Mouse (Mus musculus) hindbrain, embryonic 16.5 days (tissue): ENCODE results near the gene Olfr53. TPM values are rescaled to one million over a fixed set of nuclear protein-coding genes. Genes with fewer than 3 reads are reported as not detected.
A peak's percentile ranks its signal among the peaks of the same experiment; 100 is the strongest.
"Not testable (repeated sequence)": the region's sequence is repeated elsewhere in the genome, so short reads cannot be mapped to it uniquely, and the experiment has no call there.

Source experiments
- ATAC-seq: fragments of 200-750 bp; cut with Nextera tagmentation; 2 replicates; pipeline ENCODE4 v1.8.0; 2017; ENCODE audit warnings: moderate TSS enrichment, moderate library complexity
- H3K27ac ChIP-seq: fragments of 300-500 bp; sonication (generic); 2 replicates; pipeline ENCODE4 v1.5.1; 2014; ENCODE audit warnings: low read depth, mild to moderate bottlenecking, control low read depth, low read length, moderate library complexity
- H3K27me3 ChIP-seq: fragments of 300-500 bp; sonication (generic); replicated peaks from 2 replicates; pipeline ENCODE4 v1.6.1; 2014; ENCODE audit warnings: low read length; ENCODE audit not compliant: control insufficient read depth, insufficient read depth
- H3K36me3 ChIP-seq: fragments of 300-500 bp; sonication (generic); 2 replicates; pipeline ENCODE4 v1.6.1; 2014; ENCODE audit warnings: mild to moderate bottlenecking, low read length, moderate library complexity, mixed read lengths; ENCODE audit not compliant: control insufficient read depth, insufficient read depth
- H3K4me1 ChIP-seq: fragments of 300-500 bp; sonication (generic); 2 replicates; pipeline ENCODE4 v1.6.1; 2014; ENCODE audit warnings: low read depth, low read length; ENCODE audit not compliant: control insufficient read depth, insufficient read depth
- H3K4me2 ChIP-seq: fragments of 300-500 bp; sonication (generic); 2 replicates; pipeline ENCODE4 v1.6.1; 2014; ENCODE audit warnings: mild to moderate bottlenecking, low read length, control low read depth, moderate library complexity
- H3K4me3 ChIP-seq: fragments of 300-500 bp; sonication (generic); 2 replicates; pipeline ENCODE4 v1.5.1; 2014; ENCODE audit warnings: mild to moderate bottlenecking, low read length, control low read depth, moderate library complexity
- H3K9ac ChIP-seq: fragments of 300-500 bp; sonication (generic); 2 replicates; pipeline ENCODE4 v1.6.1; 2014; ENCODE audit warnings: low read depth, mild to moderate bottlenecking, control low read depth, low read length, moderate library complexity
- H3K9me3 ChIP-seq: fragments of 300-500 bp; sonication (generic); 2 replicates; pipeline ENCODE4 v1.6.1; 2014; ENCODE audit warnings: mild to moderate bottlenecking, low read length, moderate library complexity; ENCODE audit not compliant: control insufficient read depth
- WGBS: fragments of 180-500 bp; shearing (Covaris S2); extraction: QIAGEN DNeasy Blood & Tissue Kit; methylation state at CpG from one replicate; pipeline ENCODE4 v1.1.7; 2014; 5-methylcytosine and 5-hydroxymethylcytosine counted together
- polyA plus RNA-seq: library from polyadenylated mRNA; unstranded; fragments of >200 nt; fragmentation: Nextera tagmentation; extraction: Ambion mirVana; gene quantifications from 2 replicates; pipeline ENCODE4 v1.2.1, GENCODE M21; 2015

Olfr53 gene
- not detected in 2 replicates for polyA plus RNA-seq

DNA sequence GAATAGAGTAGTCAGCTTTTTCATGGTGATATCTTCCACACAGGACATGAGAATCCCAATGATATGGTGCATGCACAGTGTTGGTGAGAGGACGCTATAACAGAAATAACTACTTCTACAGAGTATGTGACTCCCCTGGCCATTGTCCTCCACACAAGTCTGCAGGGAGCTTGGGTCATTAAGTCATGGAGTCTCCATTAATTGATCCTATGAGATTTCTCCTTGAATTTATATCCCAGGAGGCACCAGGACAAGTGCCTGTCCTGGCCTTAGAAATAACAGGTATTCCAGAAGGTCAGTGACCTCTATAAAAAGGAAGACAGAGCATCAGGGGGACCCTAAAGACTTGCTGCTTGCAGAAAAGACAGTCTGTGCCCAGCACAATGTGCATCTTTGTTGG, at the start of gene Olfr53:
Gene Olfr53, plus strand, starts transcription at position 301 of the 400 bp plus-strand sequence.
- H3K4me3 ChIP-seq = no peak within 1 kb of the TSS
- H3K9ac ChIP-seq = no peak within 1 kb of the TSS
- no peak within 1 kb of the TSS for H3K4me2 ChIP-seq
- ATAC-seq = no peak
- H3K27ac ChIP-seq = no peak within 1 kb of the TSS
- no peaks in the 10 kb centered on the region for H3K9me3 ChIP-seq
- no peaks in the 10 kb centered on the region for H3K27me3 ChIP-seq
- no peaks in the 10 kb centered on the region for H3K4me1 ChIP-seq
- 90% methylated on average over 1 of the region's 1 CpGs for WGBS
- H3K36me3 ChIP-seq = no peaks in the 10 kb centered on the region

DNA sequence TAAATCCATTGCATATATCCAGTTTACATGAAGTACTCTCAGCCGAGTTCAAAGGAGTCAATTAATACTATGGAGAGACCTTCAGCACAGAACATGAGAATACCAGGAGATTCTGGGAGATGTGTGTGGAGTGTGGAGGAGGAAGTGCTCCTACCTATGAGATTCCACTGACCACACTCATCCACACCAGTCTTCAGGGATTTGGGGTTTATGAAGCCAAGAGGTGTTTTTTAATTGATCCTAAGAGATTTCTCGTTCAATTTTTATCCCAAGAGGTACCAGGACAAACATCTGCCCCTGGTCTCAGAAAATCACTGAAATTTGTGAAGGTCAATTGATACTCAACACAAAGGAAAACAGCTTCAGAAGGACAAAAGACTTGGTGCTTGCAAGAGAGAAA, 45.3 kb upstream of the Olfr53 start, which contains the start of gene Olfr46:
Gene Olfr46, plus strand, starts transcription at position 301 of the 400 bp plus-strand sequence.
- not testable (repeated sequence) for H3K4me1 ChIP-seq, H3K9me3 ChIP-seq, ATAC-seq, H3K4me3 ChIP-seq, H3K4me2 ChIP-seq, H3K27me3 ChIP-seq, H3K36me3 ChIP-seq, H3K27ac ChIP-seq, H3K9ac ChIP-seq
- WGBS = 81% methylated on average over 2 of the region's 2 CpGs

DNA sequence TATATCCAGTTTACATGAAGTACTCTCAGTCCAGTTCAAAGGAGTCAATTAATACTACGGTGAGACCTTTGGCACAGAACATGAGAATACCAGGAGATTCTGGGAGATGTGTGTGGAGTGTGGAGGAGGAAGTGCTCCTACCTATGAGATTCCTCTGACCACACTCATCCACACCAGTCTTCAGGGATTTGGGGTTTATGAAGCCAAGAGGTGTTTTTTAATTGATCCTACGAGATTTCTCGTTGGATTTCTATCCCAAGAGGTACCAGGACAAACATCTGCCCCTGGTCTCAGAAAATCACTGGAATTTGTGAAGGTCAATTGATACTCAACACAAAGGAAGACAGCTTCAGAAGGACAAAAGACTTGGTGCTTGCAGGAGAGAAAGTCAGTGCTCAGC, 17.6 kb upstream of the Olfr53 start, which contains the start of gene Olfr61:
Gene Olfr61, plus strand, starts transcription at position 301 of the 400 bp plus-strand sequence.
- 87% methylated on average over 3 of the region's 3 CpGs for WGBS
- H3K27ac ChIP-seq, H3K36me3 ChIP-seq, H3K9ac ChIP-seq, H3K9me3 ChIP-seq, H3K4me2 ChIP-seq, H3K4me1 ChIP-seq, H3K27me3 ChIP-seq, ATAC-seq, H3K4me3 ChIP-seq: not testable (repeated sequence)

DNA sequence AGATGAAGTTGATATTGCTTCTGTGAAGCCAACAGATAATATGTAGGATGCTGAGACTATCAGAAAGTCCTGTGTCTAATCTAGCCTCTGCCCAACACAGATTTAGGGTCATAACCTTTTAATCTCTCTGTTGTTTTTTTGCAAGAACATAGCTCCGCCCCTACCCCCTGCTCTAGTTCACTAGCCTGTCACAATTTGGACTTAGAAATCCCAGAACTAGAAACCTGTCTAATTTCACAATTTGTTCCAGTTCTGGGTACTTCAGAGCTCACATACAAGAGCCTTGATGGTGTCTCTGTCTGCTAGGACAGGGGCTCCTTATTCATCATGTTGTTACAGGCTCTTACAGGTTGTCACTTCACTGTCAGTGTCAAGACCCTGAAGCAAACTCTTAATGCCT, 15.7 kb upstream of the Olfr53 start:
- 76% methylated on average over 1 of the region's 1 CpGs for WGBS
- no peak overlapping the region for H3K4me2 ChIP-seq
- no peak for ATAC-seq
- H3K9ac ChIP-seq = no peak overlapping the region
- no peaks in the 10 kb centered on the region for H3K27me3 ChIP-seq
- H3K4me1 ChIP-seq = no peaks in the 10 kb centered on the region
- H3K36me3 ChIP-seq = no peaks in the 10 kb centered on the region
- no peak overlapping the region for H3K27ac ChIP-seq
- H3K9me3 ChIP-seq = no peaks in the 10 kb centered on the region
- no peak overlapping the region for H3K4me3 ChIP-seq

DNA sequence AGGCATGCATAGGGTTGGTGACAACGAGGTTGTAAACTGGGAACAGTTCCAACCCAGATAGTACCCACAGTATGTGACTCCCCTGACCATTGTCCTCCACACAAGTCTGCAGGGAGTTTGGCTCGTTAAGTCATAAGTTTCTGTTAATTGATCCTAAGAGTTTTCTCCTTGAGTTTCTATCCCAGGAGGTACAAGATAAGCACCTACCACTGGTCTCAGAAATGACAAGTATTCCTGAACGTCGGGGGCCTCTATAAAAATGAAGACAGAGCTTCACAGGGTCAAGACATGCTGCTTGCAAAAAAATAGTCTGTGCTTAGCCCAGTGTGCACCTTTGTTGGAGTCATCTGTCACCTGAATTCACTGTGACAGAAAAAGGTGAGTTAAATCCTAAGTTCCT, 13.4 kb downstream of the Olfr53 start, which contains the start of gene Olfr539:
Gene Olfr539, plus strand, starts transcription at position 301 of the 400 bp plus-strand sequence.
- Histone ChIP-seq H3K4me1 (no peaks in the 10 kb centered on the region), H3K9ac (no peak within 1 kb of the TSS), H3K27ac (no peak within 1 kb of the TSS), H3K4me2 (no peak within 1 kb of the TSS), H3K27me3 (no peaks in the 10 kb centered on the region), H3K9me3 (no peaks in the 10 kb centered on the region), H3K36me3 (no peaks in the 10 kb centered on the region), H3K4me3 (no peak within 1 kb of the TSS)
- no peak for ATAC-seq
- WGBS = 77% methylated on average over 4 of the region's 4 CpGs

DNA sequence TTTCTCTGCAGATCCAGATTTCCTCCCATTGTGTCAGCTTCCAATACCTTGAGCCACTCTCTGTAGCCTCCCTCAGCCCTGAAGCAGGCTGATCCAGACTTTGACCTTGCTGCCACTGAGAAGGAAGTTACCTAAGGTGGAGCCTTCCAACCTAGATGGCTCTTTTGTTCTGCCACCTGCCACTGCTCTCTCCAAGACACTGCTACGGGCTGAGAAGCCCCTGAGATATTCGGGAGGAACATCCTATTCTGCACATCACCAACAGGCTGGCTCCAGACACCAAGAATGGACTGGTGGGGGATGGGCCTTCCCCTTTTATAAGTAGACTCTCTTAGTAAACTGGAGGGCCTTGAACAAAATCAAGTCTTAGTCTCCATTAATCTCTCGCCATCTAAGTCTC, 24.4 kb downstream of the Olfr53 start:
- not testable (repeated sequence) for H3K27ac ChIP-seq, H3K36me3 ChIP-seq, H3K4me3 ChIP-seq, H3K27me3 ChIP-seq, H3K9ac ChIP-seq, H3K4me1 ChIP-seq, H3K4me2 ChIP-seq, ATAC-seq, H3K9me3 ChIP-seq
- WGBS = 90% methylated on average over 3 of the region's 3 CpGs

DNA sequence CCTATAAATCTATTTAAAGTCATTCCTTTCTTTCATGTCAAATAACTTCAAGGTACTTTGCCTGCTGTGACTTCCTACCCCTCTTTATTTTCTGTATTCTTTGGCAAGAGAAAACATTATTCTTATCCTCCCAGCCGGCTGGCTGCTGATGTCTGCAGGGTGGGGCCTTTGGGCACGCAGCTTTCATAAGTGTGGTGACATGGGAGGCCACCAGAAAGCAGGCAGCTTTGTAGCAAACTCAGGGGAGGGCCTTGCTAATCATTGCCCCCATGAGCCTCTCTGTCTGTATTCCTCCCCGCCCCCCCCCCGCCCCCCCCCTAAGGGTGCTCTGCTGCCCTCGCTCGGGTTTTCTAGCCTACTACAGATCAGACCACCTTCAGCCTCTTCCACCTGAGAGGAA, 29.6 kb downstream of the Olfr53 start:
- Histone ChIP-seq H3K4me1 (no peaks in the 10 kb centered on the region), H3K4me3 (peak overlapping the region; percentile 23), H3K4me2 (peak overlapping the region; percentile 48), H3K27me3 (no peaks in the 10 kb centered on the region), H3K27ac (no peak overlapping the region), H3K36me3 (no peaks in the 10 kb centered on the region), H3K9me3 (peaks cover 3% of the 10 kb centered on the region; the same call in 1 of the 2 replicates), H3K9ac (peak overlapping the region; percentile 12; the same call in 1 of the 2 replicates)
- no peak for ATAC-seq
- 4% methylated on average over 6 of the region's 6 CpGs for WGBS

DNA sequence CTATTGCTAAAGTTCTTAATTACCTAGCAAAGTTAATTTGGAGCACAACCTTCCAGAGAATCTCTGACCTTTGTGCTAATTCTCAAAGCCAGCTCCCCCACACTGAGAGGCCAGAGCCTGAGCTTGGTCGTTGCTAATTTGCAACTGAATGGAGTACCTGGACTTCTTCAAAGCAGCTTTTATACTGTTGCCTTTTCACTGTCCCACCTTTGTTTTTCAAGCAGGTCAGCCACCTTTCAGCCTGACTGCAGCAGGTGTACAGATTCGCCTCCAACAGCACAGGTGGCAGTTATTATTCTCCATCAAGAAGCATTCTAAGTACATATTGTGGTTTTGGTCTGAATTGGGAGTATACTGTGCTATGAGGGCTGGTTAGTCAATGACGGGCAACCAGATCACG, 33.3 kb downstream of the Olfr53 start:
- H3K4me2 ChIP-seq, H3K9ac ChIP-seq, H3K27me3 ChIP-seq, ATAC-seq, H3K27ac ChIP-seq, H3K4me3 ChIP-seq, H3K36me3 ChIP-seq, H3K4me1 ChIP-seq, H3K9me3 ChIP-seq: not testable (repeated sequence)
- 66% methylated on average over 4 of the region's 4 CpGs for WGBS

DNA sequence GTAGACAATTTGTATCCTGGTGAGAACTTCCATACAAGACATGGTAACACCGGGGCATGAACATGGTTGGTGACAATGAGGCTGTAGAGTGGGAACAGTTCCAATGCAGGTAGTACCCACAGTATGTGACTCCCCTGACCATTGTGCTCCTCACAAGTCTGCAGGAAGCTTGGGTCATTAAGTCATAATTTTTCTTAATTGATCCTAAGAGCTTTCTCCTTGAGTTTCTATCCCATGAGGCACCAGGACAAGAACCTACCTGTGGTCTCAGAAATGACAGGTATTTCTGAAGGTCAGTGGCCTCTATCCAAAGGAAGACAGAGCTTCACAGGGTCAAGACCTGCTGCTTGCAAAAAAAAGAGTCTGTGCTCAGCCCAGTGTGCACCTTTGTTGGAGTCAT, 35.4 kb downstream of the Olfr53 start, which contains the start of gene Olfr45:
Gene Olfr45, plus strand, starts transcription at position 301 of the 400 bp plus-strand sequence.
- H3K27ac ChIP-seq = no peak within 1 kb of the TSS
- no peak within 1 kb of the TSS for H3K4me2 ChIP-seq
- H3K9ac ChIP-seq = no peak within 1 kb of the TSS
- H3K4me1 ChIP-seq = no peaks in the 10 kb centered on the region
- H3K27me3 ChIP-seq = no peaks in the 10 kb centered on the region
- 95% methylated on average over 1 of the region's 1 CpGs for WGBS
- ATAC-seq = no peak
- H3K4me3 ChIP-seq = no peak within 1 kb of the TSS
- peaks cover 3% of the 10 kb centered on the region; the same call in 1 of the 2 replicates for H3K9me3 ChIP-seq
- no peaks in the 10 kb centered on the region for H3K36me3 ChIP-seq

DNA sequence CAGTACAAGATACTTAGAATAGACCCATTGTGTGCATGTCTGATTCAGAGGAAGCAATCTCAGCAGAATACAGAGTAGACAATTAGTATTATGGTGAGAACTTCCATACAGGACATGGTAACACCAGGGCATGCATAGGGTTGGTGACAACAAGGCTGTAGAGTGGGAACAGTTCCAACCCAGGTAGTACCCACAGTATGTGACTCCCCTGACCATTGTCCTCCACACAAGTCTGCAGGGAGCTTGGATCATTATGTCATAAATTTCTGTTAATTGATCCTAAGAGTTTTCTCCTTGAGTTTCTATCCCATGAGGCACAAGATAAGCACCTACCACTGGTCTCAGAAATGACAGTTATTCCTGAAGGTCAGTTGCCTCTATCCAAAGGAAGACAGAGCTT, 50.7 kb downstream of the Olfr53 start, which contains the start of gene Olfr541:
Gene Olfr541, plus strand, starts transcription at position 301 of the 400 bp plus-strand sequence.
- ATAC-seq = no peak
- no peak within 1 kb of the TSS for H3K27ac ChIP-seq

More for the DNA sequence above, 50.7 kb downstream of the Olfr53 start, which contains the start of gene Olfr541:
- no peaks in the 10 kb centered on the region for H3K4me1 ChIP-seq
- H3K27me3 ChIP-seq = no peaks in the 10 kb centered on the region
- no peaks in the 10 kb centered on the region for H3K9me3 ChIP-seq
- no peaks in the 10 kb centered on the region for H3K36me3 ChIP-seq
- no peak within 1 kb of the TSS for H3K4me2 ChIP-seq
- no peak within 1 kb of the TSS for H3K4me3 ChIP-seq
- no peak within 1 kb of the TSS for H3K9ac ChIP-seq
